Mouse (Mus musculus) lung, embryonic 15.5 days (tissue): ENCODE measurements around the gene Gucy1b2. TPM values are rescaled to one million over a fixed set of nuclear protein-coding genes. Genes with fewer than 3 reads are reported as not detected.

Experiments
- ATAC-seq: fragments of 200-750 bp; cut with Nextera tagmentation; 2 replicates; pipeline ENCODE4 v1.8.0; 2017; ENCODE audit warnings: moderate number of reproducible peaks, borderline replicate concordance; ENCODE audit not compliant: low FRiP score, low TSS enrichment; ENCODE audit errors: extremely low read depth
- H3K27ac ChIP-seq: fragments of 300-500 bp; sonication (generic); 2 replicates; pipeline ENCODE4 v1.5.1; 2015; ENCODE audit warnings: moderate library complexity, mild to moderate bottlenecking, inconsistent platforms
- H3K27me3 ChIP-seq: fragments of 300-500 bp; sonication (generic); 2 replicates; pipeline ENCODE4 v1.6.1; 2015; ENCODE audit warnings: inconsistent platforms
- H3K36me3 ChIP-seq: fragments of 300-500 bp; sonication (generic); 2 replicates; pipeline ENCODE4 v1.6.1; 2015; ENCODE audit warnings: inconsistent platforms
- H3K4me1 ChIP-seq: fragments of 300-500 bp; sonication (generic); 2 replicates; pipeline ENCODE4 v1.6.1; 2015; ENCODE audit warnings: inconsistent platforms
- H3K4me2 ChIP-seq: fragments of 300-500 bp; sonication (generic); 2 replicates; pipeline ENCODE4 v1.6.1; 2015; ENCODE audit warnings: inconsistent platforms, mild to moderate bottlenecking, moderate library complexity
- H3K4me3 ChIP-seq: fragments of 300-500 bp; sonication (generic); 2 replicates; pipeline ENCODE4 v1.5.1; 2015; ENCODE audit warnings: mild to moderate bottlenecking, inconsistent platforms
- H3K9ac ChIP-seq: fragments of 300-500 bp; sonication (generic); 2 replicates; pipeline ENCODE4 v1.6.1; 2015; ENCODE audit warnings: inconsistent platforms
- H3K9me3 ChIP-seq: fragments of 300-500 bp; sonication (generic); 2 replicates; pipeline ENCODE4 v1.6.1; 2016; ENCODE audit warnings: inconsistent platforms
- WGBS: fragments of 180-500 bp; shearing (Covaris S2); methylation state at CpG from one replicate; pipeline ENCODE4 v1.1.7; 2015; 5-methylcytosine and 5-hydroxymethylcytosine counted together
- polyA plus RNA-seq: library from polyadenylated mRNA; unstranded; fragments of >200 nt; fragmentation: Nextera tagmentation; extraction: Ambion mirVana; gene quantifications from 2 replicates; pipeline ENCODE4 v1.2.1, GENCODE M21; 2015

Gucy1b2 gene
- polyA plus RNA-seq, 1 experiment from 2014 or later, result 0.57 TPM

- H3K4me2 ChIP-seq, result peak overlapping the region; percentile 16; the same call in 1 of the 2 replicates
- H3K27me3 ChIP-seq, result no peaks in the 10 kb centered on the region
- H3K9me3 ChIP-seq, result no peaks in the 10 kb centered on the region
- 27% methylated on average over 9 of the region's 9 CpGs for WGBS
- no peak overlapping the region for H3K27ac ChIP-seq
- H3K9ac ChIP-seq, result no peak overlapping the region
- peak; percentile 89; the same call in 1 of the 2 replicates for ATAC-seq
- no peak overlapping the region for H3K4me3 ChIP-seq
- no peaks in the 10 kb centered on the region for H3K36me3 ChIP-seq
- H3K4me1 ChIP-seq, result peaks cover 7% of the 10 kb centered on the region; the same call in 1 of the 2 replicates
These were observed 8.9 kb upstream of the Gucy1b2 start for GRCm38 (mm10) chr14:62464966-62465365.

DNA sequence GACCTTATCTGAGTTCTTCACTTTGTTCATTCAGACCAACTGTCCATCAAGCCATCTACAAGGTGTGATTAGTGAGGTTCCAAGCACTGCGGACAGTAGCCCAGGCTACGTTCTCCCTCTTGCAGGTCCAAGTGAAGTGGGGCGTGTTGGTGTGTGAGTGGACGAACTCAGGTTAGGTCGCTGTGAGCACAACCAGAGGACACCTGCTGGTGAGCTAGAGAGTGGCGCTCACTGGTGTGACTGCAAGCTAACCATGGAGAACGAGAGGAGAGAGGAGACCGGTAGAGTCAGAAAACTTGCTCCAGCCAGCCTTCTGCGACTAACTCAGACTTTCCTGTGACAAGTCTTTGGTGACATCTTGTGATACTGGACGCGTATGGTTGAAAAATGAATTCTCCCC, 3.5 kb upstream of the Gucy1b2 start:
- Histone ChIP-seq H3K27me3 (no peaks in the 10 kb centered on the region), H3K4me1 (peaks cover 15% of the 10 kb centered on the region), H3K9ac (no peak overlapping the region), H3K4me3 (no peak overlapping the region), H3K27ac (no peak overlapping the region), H3K4me2 (no peak overlapping the region), H3K9me3 (no peaks in the 10 kb centered on the region), H3K36me3 (no peaks in the 10 kb centered on the region)
- no peak for ATAC-seq
- WGBS, result 53% methylated on average over 11 of the region's 11 CpGs

GRCm38 (mm10) chr14:62457420-62458181, 1.5 kb upstream of the Gucy1b2 start:
- Histone ChIP-seq H3K4me1 (peaks cover 25% of the 10 kb centered on the region), H3K27me3 (no peaks in the 10 kb centered on the region), H3K27ac (no peak overlapping the region), H3K4me3 (peak overlapping the region; percentile 9; the same call in 1 of the 2 replicates), H3K9ac (no peak overlapping the region), H3K9me3 (no peaks in the 10 kb centered on the region), H3K4me2 (peak overlapping the region; percentile 40; the same call in 1 of the 2 replicates), H3K36me3 (no peaks in the 10 kb centered on the region)
- 0 out of 2 replicates have a peak, but pooled peaks have one; percentile 33 for ATAC-seq
- WGBS, result 19% methylated on average over 22 of the region's 22 CpGs

- peak overlapping the region; percentile 74 for H3K27ac ChIP-seq
- H3K4me3 ChIP-seq, result no peak overlapping the region
- H3K36me3 ChIP-seq, result no peaks in the 10 kb centered on the region
- H3K9ac ChIP-seq, result no peak overlapping the region
- no peaks in the 10 kb centered on the region for H3K9me3 ChIP-seq
- no peak overlapping the region; the same call in 1 of the 2 replicates for H3K4me2 ChIP-seq
- ATAC-seq, result no peak
- no peaks in the 10 kb centered on the region for H3K27me3 ChIP-seq
- WGBS, result 38% methylated on average over 5 of the region's 5 CpGs
- peaks cover 25% of the 10 kb centered on the region for H3K4me1 ChIP-seq
These were observed 564 bp downstream of the Gucy1b2 start for GRCm38 (mm10) chr14:62455570-62455879.

GRCm38 (mm10) chr14:62454760-62455569, 1.1 kb downstream of the Gucy1b2 start:
- Histone ChIP-seq H3K4me2 (no peak overlapping the region; the same call in 1 of the 2 replicates), H3K4me1 (peaks cover 25% of the 10 kb centered on the region), H3K27me3 (no peaks in the 10 kb centered on the region), H3K9me3 (no peaks in the 10 kb centered on the region), H3K36me3 (no peaks in the 10 kb centered on the region), H3K4me3 (no peak overlapping the region), H3K9ac (no peak overlapping the region), H3K27ac (peak overlapping the region; percentile 74)
- WGBS, result 36% methylated on average over 9 of the region's 9 CpGs
- peak; percentile 69; the same call in 1 of the 2 replicates for ATAC-seq

DNA sequence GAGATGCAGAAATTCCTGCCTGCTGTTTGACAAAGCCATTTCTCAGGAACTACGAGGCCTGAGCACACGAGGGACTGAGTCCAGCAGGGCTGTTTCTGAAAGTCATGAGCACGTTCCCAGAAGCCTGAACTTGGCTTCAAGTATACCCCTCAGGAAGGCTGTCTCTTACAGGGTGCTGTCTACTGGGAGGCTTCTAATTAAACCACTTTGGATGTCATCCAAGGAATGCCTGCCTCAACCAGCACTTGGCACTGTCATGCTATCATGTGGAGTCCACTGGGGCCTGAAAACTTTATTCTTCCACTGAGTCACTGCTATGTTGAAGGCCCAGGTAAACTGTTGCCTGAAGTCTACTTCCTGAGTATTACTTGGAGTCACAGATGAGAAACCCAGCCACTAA, 2.0 kb downstream of the Gucy1b2 start:
- no peak overlapping the region for H3K9ac ChIP-seq
- H3K36me3 ChIP-seq, result no peaks in the 10 kb centered on the region
- no peak overlapping the region for H3K4me2 ChIP-seq
- H3K9me3 ChIP-seq, result no peaks in the 10 kb centered on the region
- H3K27ac ChIP-seq, result peak overlapping the region; percentile 74
- no peak for ATAC-seq
- 32% methylated on average over 3 of the region's 3 CpGs for WGBS
- no peaks in the 10 kb centered on the region for H3K27me3 ChIP-seq
- peaks cover 25% of the 10 kb centered on the region for H3K4me1 ChIP-seq
- no peak overlapping the region for H3K4me3 ChIP-seq

GRCm38 (mm10) chr14:62453276-62453675, 2.8 kb downstream of the Gucy1b2 start:
- Histone ChIP-seq H3K4me2 (no peak overlapping the region), H3K4me3 (no peak overlapping the region), H3K27ac (no peak overlapping the region), H3K27me3 (no peaks in the 10 kb centered on the region), H3K4me1 (peaks cover 25% of the 10 kb centered on the region), H3K9ac (no peak overlapping the region), H3K36me3 (no peaks in the 10 kb centered on the region), H3K9me3 (no peaks in the 10 kb centered on the region)
- WGBS, result 72% methylated on average over 11 of the region's 11 CpGs
- no peak for ATAC-seq

DNA sequence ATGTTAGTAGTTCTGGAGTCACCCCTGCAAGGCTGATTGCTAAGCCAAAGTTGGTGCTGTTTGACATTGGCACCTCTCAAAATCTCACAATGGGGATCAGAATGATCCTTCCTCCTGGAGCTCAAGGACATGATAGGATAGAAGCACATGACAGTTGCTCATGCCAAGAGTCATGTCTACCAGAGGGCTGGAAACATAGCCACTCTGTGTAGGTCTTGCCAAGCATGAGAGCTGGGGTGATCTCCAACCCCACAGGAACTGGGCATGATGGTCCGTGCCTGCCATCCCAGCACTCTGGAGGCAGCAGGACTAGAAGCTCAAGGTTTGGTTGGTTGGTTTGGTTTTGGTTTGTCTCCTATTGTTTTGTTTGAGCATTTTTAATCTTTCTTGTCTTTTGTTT, 5.4 kb downstream of the Gucy1b2 start:
- Histone ChIP-seq H3K9me3 (no peaks in the 10 kb centered on the region), H3K4me2 (no peak overlapping the region), H3K4me3 (no peak overlapping the region), H3K27me3 (no peaks in the 10 kb centered on the region), H3K9ac (no peak overlapping the region), H3K27ac (no peak overlapping the region), H3K4me1 (peaks cover 36% of the 10 kb centered on the region), H3K36me3 (no peaks in the 10 kb centered on the region)
- 81% methylated on average over 1 of the region's 1 CpGs for WGBS
- no peak for ATAC-seq

- Histone ChIP-seq H3K4me3 (no peak overlapping the region), H3K9me3 (no peaks in the 10 kb centered on the region), H3K36me3 (no peaks in the 10 kb centered on the region), H3K4me2 (no peak overlapping the region), H3K4me1 (peaks cover 22% of the 10 kb centered on the region; the same call in 1 of the 2 replicates), H3K9ac (no peak overlapping the region), H3K27ac (no peak overlapping the region), H3K27me3 (no peaks in the 10 kb centered on the region)
- WGBS, result 59% methylated on average over 3 of the region's 3 CpGs
- ATAC-seq, result peak; percentile 85
These were observed 8.9 kb downstream of the Gucy1b2 start for GRCm38 (mm10) chr14:62447214-62447548.

DNA sequence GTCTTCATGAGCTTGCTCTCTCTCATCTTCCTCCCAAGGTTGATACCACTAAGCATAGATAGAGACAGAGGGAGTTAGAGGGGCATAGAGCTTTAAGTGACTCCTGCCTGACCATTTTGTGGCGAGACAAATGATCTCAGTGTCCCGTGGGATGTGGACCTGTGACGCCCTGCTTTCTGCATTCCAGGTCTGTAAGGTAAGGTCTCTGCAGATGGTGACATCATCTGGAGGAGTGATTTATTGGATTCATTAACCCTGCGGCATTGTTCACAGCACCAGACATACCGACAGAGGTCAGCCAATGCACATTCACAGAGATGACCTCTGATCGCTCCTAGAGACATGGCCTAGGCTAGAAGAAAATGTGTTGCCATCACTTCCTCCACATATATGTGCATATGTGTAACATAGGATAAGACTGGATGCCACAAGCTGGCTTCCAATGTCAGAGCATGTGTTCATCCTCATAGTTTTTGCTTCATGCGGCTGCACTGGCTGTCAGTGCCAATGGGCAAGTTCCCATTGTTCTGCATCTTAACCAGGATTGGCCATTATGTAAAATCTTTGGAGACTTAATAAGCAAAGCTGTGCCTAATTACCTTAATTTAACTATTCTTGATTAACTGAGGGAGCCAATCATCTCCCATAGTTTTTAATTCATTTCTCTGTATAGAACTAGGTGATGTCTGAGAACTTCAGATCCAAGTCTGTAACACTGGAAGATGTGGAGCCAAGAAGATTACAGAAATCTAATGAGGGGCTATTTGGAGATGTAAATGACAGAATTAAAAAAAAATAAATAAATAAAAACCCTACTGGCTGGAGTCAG, 9.5 kb downstream of the Gucy1b2 start:
- Histone ChIP-seq H3K36me3 (no peaks in the 10 kb centered on the region), H3K27ac (no peak overlapping the region), H3K9ac (no peak overlapping the region), H3K27me3 (no peaks in the 10 kb centered on the region), H3K4me2 (no peak overlapping the region), H3K9me3 (no peaks in the 10 kb centered on the region), H3K4me1 (peaks cover 22% of the 10 kb centered on the region; the same call in 1 of the 2 replicates), H3K4me3 (no peak overlapping the region)
- WGBS, result 62% methylated on average over 7 of the region's 7 CpGs
- ATAC-seq, result no peak

GRCm38 (mm10) chr14:62443840-62444430, 12.2 kb downstream of the Gucy1b2 start:
- H3K27me3 ChIP-seq, result no peaks in the 10 kb centered on the region
- no peak overlapping the region for H3K9ac ChIP-seq
- H3K4me2 ChIP-seq, result no peak overlapping the region
- H3K4me3 ChIP-seq, result no peak overlapping the region
- ATAC-seq, result no peak
- no peaks in the 10 kb centered on the region for H3K9me3 ChIP-seq
- H3K36me3 ChIP-seq, result no peaks in the 10 kb centered on the region
- WGBS, result 47% methylated on average over 6 of the region's 6 CpGs
- peaks cover 22% of the 10 kb centered on the region; the same call in 1 of the 2 replicates for H3K4me1 ChIP-seq
- no peak overlapping the region for H3K27ac ChIP-seq
